Mouse (Mus musculus) liver (tissue): ENCODE measurements at regions not wholly inside any gene's neighbourhood (a gene's known extent, or its start where the extent isn't known, plus 50 kb on each side); places are given as distances from the start of the nearest gene placed in this dataset.

Experiments
- DNase-seq: peaks from one replicate; pipeline ENCODE4 v3.0.0-alpha.2; 2020; ENCODE audit warnings: mixed read lengths

GRCm38 (mm10) chr4:47746498-47747190 is 272.2 kb downstream of the Sec61b start:
- no peak for DNase-seq

GRCm38 (mm10) chr4:47772230-47772920 is 272.6 kb upstream of the Nr4a3 start:
- DNase-seq = no peak

GRCm38 (mm10) chr4:47774664-47775063 is 270.3 kb upstream of the Nr4a3 start:
- no peak for DNase-seq

GRCm38 (mm10) chr4:47781039-47781438 is 263.9 kb upstream of the Nr4a3 start:
- no peak for DNase-seq

GRCm38 (mm10) chr4:47796977-47797376 is 248.0 kb upstream of the Nr4a3 start:
- no peak for DNase-seq

- DNase-seq = no peak
Observed at GRCm38 (mm10) chr4:47799165-47799564, 245.8 kb upstream of the Nr4a3 start.

GRCm38 (mm10) chr4:47803111-47803510 is 241.8 kb upstream of the Nr4a3 start:
- DNase-seq = no peak

- no peak for DNase-seq
Observed at GRCm38 (mm10) chr4:47807877-47808276, 237.1 kb upstream of the Nr4a3 start.

GRCm38 (mm10) chr4:47814030-47814429 is 230.9 kb upstream of the Nr4a3 start:
- no peak for DNase-seq

GRCm38 (mm10) chr4:47818371-47819159 is 226.4 kb upstream of the Nr4a3 start:
- no peak for DNase-seq

GRCm38 (mm10) chr4:47820562-47820961 is 224.4 kb upstream of the Nr4a3 start:
- DNase-seq = no peak

- DNase-seq = no peak
Observed at GRCm38 (mm10) chr4:47823299-47823698, 221.7 kb upstream of the Nr4a3 start.

- DNase-seq = no peak
Observed at GRCm38 (mm10) chr4:47824083-47824482, 220.9 kb upstream of the Nr4a3 start.

GRCm38 (mm10) chr4:47832905-47833304 is 212.0 kb upstream of the Nr4a3 start:
- DNase-seq = no peak

GRCm38 (mm10) chr4:47838411-47838810 is 206.5 kb upstream of the Nr4a3 start:
- no peak for DNase-seq

GRCm38 (mm10) chr4:47842128-47842656 is 202.8 kb upstream of the Nr4a3 start:
- no peak for DNase-seq

GRCm38 (mm10) chr4:47845239-47845638 is 199.7 kb upstream of the Nr4a3 start:
- DNase-seq = no peak

- DNase-seq = peak; percentile 6
Observed at GRCm38 (mm10) chr4:47846389-47847318, 198.3 kb upstream of the Nr4a3 start.

GRCm38 (mm10) chr4:47861151-47861550 is 183.8 kb upstream of the Nr4a3 start:
- DNase-seq = no peak

GRCm38 (mm10) chr4:47870010-47870637 is 174.8 kb upstream of the Nr4a3 start:
- no peak for DNase-seq

- DNase-seq = no peak
Observed at GRCm38 (mm10) chr4:47870638-47871019, 174.3 kb upstream of the Nr4a3 start.

- no peak for DNase-seq
Observed at GRCm38 (mm10) chr4:47881560-47881959, 163.4 kb upstream of the Nr4a3 start.
